Mouse (Mus musculus) c-Kit-positive CD71-positive TER-119-negative erythroid progenitor cells, embryonic 14.5 days (primary cell): Measurements from ENCODE around the gene Dcaf11.

ENCODE experiments used
- DNase-seq: peaks from one replicate; pipeline ENCODE4 v3.0.0-alpha.2; 2013; ENCODE audit warnings: low read depth

The Dcaf11 gene

GRCm38 (mm10) chr14:55617822-55618221 is 58.0 kb downstream of the Dcaf11 start, which contains the start of gene Rec8:
Rec8 (plus strand) TSS chr14:55618037.
- DNase-seq, result no peak

DNA sequence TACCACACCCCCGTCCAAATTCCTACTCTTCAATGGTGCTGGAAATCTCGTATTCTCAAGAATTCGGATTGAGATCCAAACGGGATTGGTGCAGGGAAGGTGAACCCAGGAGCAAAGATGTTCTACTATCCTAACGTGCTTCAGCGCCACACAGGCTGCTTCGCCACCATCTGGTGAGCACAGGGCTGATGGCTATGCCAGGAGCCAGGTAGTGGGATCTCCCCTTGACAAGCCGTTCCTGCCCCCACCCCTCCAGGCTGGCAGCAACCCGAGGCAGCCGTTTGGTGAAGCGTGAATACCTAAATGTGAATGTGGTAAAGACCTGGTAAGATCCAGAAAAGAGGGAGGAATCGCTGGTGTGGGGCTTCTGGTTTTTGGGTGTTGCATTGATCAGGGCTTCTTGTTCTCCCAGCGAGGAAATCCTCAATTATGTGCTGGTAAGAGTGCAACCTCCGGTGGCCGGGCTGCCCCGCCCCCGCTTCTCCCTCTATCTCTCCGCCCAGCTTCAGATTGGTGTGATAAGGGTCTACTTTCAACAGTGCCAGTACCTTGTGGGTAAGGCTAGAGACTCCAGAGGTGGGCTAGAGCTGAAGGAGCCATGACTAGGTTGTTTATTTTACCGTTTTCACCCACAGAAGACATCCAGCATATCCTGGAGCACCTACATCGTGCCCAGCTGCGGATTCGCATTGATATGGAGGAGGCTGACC is 58.8 kb downstream of the Dcaf11 start:
- DNase-seq, result peak; percentile 70
